Mouse (Mus musculus) left cerebral cortex, postnatal 36 days (tissue): Measurements from ENCODE around the gene Zkscan14. TPM values are rescaled to one million over a fixed set of nuclear protein-coding genes. Genes with fewer than 3 reads are reported as not detected.
"Not testable (repeated sequence)": the region's sequence is repeated elsewhere in the genome, so short reads cannot be mapped to it uniquely, and the experiment has no call there.

Experiments used
- DNase-seq, 2 experiments: peaks; one replicate each; pipeline ENCODE4 v3.0.0; 2021 to 2022; ENCODE audit warnings: low spot score in 2 of 2, mixed read lengths in 1 of 2
- intact Hi-C: fragments of 180-260 bp; cut with DNase I; formaldehyde crosslinking; loops from one replicate; pipeline ENCODE4 v1.15.1; 2025
- total RNA-seq, 2 experiments: library from RNA; stranded (reverse); gene quantifications; 2 replicates each; pipeline ENCODE4 v1.2.3; 2021

Zkscan14 gene
- total RNA-seq, result 10 to 100 TPM; 12.6 to 14.3 TPM

DNA sequence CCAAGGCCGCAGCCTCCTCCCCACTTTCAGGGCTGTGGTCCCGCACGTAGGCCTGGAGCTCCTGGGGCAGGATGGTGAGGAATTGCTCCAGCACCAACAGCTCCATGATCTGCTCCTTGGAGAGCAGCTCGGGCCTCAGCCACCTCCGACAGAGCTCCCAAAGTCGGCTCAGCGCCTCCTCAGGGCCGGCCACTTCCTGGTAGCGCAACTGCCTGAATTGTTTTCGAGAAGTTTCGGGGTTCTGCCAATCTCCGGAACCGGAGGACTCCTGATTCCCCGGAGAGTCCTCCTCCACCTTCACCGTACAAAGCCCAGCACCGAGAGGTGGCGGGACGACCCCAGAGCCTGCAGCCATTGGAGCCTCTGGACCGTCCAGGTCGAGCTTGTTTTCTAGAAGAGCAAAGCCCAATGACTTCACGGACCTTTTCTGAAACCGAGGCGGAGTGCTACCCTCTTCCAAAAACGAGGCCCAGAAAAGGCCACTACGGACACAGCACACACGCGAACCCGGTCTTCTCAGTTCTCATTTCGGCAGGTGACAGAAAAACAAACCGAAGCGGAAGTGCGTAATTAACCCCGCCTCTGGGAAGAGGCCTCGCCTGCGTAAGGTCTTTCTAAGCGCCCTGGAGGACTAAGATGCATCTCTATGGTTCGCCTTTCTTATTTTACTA, at the start of gene Zkscan14:
Gene Zkscan14 (minus strand): TSS at position 548 of the 671 bp plus-strand sequence.
- intact Hi-C loops, result no loop called here
- peak; percentile 74 for DNase-seq

DNA sequence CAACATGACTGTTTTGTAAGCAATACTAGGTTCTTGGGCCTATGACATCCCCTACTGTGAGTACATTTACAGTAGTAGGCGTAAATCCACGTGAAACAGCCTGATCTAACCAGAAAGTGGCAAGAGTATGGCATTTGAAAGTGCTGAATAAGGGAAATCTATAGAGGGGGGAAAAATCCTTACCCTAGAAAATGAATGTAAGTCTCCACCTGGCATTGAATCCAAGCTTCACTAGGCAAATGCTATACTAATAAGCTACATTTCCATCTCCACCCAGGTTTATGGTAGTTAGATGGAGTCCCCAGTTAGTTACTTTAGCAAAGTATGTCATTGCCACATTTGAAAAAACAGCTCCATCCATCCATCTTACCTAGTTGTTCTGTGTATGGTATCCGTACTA, 47.9 kb upstream of the Zkscan14 start:
- no peak for DNase-seq
- intact Hi-C loops, result no loop called here

DNA sequence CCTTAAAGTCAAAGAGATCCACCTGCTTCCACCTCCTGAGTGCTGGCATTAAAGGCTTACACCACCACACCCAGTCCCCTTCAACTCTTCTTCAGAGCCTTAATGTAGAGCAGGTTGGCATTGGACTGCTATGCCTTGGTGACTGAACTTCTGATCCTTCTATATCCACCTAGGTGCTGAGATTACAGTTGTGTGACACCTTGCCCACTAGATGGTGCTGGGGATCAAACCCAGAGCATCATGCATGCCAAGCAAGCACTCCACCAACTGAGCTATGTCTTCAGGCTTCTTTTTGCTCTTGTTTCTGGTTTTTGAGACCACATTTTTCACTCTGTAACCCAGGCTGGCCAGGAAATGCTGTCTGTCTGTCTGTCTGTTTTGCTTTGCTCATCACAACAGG, 33.0 kb upstream of the Zkscan14 start:
- DNase-seq, result no peak
- intact Hi-C loops, result loop anchor here (10.0 kb wide), 1 partner anchor 130 kb away; no protein-coding TSS in a partner anchor

DNA sequence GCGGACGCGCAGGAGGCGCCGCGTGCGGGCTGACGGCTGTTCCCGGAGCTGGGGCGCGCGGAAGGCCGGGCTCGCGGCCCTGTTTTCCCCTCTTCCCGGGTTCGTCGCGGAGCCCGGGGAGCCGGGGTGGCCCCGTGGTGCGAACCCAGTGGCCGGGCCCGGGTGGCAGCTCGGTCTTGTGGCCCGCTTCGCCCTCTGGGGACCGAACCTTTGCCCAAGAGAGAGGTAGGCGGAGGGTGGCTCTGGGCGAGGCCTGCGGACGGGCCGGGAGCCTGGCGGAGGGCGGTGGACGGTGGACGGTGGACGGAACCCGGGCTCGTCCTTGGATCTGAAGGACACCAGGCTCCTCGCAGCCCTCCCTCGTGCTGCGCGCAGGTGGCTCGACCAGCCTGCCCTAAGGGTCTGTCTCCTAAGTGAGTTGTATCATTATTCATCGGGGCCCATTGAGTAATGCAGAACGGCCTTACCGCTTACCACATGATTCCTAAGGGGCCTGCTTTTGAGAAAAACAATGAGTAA, 30.3 kb upstream of the Zkscan14 start:
- intact Hi-C loops, result loop anchor here (2.0 to 10.0 kb wide), 2 partner anchors 27 to 133 kb away; partner anchors contain the start of gene Zkscan5
- no peak for DNase-seq

DNA sequence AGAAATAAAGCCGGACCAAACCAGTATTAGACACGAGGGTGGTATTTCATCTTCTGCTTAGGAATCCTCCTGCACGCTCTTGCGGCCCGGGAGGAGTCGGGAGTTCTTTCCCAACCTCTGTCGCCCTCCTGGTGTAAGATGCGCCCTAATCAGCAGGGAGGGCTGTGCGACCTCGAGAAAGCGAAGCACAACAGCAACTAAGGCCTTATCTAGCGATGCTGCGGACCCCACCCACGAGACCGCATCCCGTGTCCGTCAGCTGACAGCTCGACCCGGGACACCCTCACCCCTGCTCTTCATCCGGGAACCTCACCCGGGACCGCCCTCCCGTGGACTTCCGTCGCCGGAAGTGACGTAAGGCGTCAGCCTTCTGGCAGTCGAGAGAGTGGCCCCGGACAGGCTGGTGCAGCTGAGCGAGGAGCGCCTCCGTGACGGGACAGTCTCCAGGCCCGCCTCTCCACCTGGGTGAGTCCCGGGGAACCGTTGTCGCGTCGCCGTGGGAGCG, 29.8 kb upstream of the Zkscan14 start, which contains the start of gene Zfp655:
Gene Zfp655 (plus strand): TSS at position 349 of the 505 bp plus-strand sequence.
- DNase-seq, result peak; percentile 98 to 99
- intact Hi-C loops, result loop anchor here (2.0 to 10.0 kb wide), 2 partner anchors 27 to 133 kb away; partner anchors contain the start of gene Zkscan5

DNA sequence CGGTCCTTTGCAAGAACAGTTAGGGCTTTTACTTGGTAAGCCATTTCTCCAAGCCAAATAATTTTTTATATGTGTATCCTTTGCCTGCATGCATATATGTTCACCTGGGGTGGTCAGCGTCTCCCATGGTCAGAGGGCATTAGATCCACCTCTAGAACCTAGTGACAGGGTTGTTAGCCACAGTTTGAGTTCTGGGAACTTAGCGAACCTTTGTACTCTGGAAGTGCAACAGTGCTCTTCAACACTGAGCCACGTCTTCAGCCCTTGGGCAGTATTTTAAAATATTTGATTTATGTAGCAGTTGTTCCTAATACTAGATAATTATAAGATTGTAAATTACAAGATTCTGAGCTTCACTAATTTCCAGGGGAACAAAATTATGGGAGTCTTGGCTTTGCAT, 29.0 kb upstream of the Zkscan14 start:
- no peak for DNase-seq
- intact Hi-C loops, result loop anchor here (2.0 to 10.0 kb wide), 2 partner anchors 26 to 134 kb away; partner anchors contain the start of gene Zkscan5

DNA sequence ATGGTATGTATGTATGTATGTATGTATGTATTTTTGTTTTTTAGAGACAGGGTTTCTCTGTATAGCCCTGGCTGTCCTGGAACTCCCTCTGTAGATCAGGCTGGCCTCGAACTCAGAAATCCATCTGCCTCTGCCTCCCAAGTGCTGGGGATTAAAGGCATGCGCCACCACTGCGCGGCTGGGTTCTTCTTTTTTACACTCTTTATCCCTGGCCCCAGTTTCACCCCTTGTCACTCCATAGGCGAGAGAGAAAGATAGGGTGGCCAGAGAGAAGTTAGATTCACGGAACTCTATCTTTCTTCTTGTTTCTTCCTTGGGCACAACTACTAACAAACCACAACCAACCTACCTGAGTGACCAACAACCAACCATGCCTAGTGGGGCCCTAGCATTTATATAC, 27.6 kb upstream of the Zkscan14 start:
- DNase-seq, intact Hi-C loops: not testable (repeated sequence)

DNA sequence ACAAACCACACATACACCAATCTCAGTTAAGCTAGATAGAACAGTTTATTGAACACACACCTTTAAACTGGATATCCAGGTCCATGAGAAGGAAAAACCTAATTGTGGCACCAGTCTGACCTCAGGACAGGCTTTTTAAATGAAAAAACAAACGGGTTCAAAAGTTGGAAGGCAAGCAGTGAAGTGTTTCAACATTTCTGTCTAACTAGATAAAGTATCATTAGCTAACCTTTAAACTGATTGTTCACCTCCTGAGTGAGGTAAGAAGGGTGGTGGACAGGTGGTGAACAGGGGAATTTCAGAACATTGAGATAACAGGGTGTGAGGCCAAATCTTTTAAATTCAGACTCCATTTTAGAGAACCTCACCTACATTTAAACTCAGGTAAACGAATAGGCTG, 24.8 kb upstream of the Zkscan14 start:
- DNase-seq, result no peak
- intact Hi-C loops, result no loop called here

DNA sequence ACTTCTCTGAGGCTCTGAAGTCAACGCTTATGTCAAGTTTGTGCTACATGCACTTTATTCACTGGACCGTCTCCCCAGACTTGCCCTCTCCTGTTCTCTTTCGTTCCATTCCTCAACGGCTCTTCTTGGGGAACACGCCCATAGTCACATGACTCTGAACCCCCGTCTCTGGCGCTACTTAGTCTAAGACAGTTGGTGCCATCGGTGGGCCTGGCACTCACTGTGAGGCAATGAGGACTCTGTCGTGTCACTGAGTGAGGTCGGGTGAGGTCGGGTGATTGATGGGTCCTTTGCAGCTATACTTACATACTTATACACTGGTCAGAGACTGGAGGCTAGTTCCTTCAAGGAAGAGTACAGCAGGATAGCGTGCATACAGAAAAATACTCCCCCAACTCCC, 21.7 kb upstream of the Zkscan14 start:
- intact Hi-C loops, result no loop called here

DNA sequence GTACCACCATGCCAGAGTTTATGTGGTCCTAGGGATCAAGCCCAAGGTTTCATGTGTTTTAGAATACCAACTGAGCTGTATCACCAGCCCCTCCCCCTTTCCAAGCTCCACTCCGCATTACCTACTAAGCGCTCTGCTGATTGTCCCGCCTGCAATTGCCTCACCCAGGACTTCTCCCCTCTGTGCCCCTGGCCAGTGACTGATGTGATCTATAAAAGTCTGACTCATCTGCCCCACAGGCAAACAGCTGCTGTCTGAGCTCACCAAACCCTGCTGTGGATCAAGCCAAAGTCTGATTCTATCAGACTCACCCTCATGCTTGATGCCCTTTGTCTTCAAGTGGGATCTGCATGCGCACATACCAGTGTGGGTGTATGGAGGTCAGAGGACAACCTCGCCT, 21.2 kb upstream of the Zkscan14 start:
- DNase-seq, result no peak
- intact Hi-C loops, result no loop called here

More for the DNA sequence above, 21.7 kb upstream of the Zkscan14 start:
- no peak for DNase-seq

DNA sequence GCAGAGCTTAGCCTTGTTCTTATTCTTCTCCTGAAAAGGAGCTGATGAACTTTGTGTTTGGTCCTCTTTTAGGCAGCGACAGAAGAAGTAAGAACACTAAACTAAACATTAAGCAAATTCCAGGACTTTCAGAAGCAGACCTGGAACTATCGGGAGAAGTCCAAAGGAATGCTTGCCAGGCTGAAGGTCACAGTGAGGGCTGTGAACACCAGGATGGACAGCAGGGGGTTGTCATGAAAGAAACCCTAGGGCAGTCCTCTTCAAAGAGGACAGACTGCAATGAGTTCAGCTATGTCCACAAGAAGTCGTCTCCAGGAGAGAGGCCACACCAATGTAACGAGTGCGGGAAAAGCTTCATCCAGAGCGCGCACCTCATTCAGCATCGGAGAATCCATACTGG, 18.3 kb upstream of the Zkscan14 start:
- intact Hi-C loops, result no loop called here
- DNase-seq, result no peak

DNA sequence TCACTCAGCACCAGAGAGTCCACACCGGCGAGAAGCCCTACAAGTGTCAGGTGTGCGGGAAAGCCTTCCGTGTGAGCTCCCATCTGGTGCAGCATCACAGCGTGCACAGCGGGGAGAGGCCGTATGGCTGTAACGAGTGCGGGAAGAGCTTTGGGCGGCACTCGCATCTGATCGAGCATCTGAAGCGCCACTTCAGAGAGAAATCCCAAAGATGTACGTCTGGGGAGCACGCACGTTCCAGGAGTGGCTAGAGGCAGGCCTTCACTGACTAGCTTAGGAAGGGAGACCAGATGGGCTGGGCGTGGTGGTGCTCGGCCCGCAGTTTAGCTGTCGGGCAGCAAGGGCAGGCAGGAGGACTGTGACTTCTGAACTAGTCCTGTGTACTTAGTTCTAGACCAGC, 17.0 kb upstream of the Zkscan14 start:
- intact Hi-C loops, result no loop called here
- no peak for DNase-seq

DNA sequence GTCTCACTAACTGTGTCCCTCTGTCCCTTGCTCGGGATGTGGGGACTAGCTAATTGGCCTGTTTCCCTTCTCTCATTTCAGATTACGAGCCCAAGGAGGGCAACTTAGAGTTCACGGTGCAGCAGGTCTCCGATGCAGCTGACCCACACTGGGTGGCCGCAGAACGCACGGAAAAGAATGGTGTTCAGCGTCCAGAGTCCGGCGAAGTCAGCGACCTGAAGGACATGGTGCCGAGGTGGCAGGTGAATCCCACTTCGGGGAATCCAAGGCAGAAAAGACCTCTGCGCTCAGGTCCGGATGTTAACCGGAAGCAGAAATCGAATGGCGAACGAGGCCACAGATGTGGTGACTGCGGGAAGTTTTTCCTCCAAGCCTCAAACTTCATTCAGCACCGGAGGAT, 16.5 kb upstream of the Zkscan14 start:
- DNase-seq, result no peak
- intact Hi-C loops, result no loop called here

DNA sequence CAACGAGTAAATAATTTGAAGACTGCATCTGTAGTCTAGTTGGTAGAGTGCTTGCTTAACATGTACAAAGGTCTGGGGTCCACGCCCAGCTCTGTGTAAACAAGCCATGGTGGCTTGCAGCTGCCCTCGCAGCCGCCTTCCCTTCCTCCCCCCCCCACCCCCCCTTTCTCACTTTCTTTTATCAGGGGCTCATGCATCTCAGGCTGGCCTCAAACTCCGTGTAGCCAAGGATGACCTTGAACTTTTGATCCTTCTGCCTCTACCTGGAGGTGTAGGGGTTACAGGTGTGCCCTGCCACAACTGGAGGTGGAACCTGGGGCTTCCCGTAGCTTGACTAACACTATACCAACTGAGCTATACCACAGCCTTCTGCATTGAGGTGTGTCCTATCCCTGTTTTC, 16.1 kb upstream of the Zkscan14 start:
- intact Hi-C loops, result no loop called here

DNA sequence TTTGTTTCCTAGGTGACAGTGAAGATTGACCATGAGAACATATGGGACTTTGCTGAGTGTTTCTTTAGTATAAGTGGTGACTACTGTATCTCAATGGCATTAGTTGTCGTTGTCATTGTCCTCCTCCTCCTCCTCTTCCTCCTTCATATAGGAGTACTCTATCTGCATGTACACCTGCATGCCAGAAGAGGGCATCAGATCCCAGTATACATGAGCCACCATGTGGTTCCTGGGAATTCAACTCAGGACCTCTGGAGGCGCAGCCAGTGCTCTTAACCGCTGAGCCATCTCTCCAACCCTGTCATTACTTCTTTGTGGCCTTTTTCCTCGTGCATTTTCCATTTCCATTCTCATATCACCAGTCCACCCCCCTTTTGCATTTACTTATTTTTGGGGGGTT, 13.0 kb upstream of the Zkscan14 start:
- DNase-seq, result no peak
- intact Hi-C loops, result no loop called here

More for the DNA sequence above, 16.1 kb upstream of the Zkscan14 start:
- DNase-seq, result no peak

DNA sequence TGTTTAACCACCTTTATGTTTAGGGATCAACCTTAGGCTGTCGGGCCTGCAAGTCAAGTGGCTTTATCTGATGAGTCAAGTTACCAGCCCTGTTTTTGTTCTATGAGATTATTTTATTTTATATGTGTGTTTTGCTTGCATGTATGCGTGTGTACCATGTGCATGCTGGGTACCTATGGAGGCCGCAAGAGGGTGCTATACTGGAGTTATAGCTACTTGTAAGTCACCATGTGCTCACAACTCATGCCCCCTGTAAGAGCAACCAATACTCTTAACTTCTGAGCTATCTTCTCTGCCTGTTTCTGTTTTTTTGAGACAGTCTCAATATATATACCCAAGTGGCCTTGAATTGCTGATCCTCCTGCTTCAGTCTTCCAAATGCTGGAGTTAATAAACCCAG, 11.8 kb upstream of the Zkscan14 start:
- intact Hi-C loops, result no loop called here

DNA sequence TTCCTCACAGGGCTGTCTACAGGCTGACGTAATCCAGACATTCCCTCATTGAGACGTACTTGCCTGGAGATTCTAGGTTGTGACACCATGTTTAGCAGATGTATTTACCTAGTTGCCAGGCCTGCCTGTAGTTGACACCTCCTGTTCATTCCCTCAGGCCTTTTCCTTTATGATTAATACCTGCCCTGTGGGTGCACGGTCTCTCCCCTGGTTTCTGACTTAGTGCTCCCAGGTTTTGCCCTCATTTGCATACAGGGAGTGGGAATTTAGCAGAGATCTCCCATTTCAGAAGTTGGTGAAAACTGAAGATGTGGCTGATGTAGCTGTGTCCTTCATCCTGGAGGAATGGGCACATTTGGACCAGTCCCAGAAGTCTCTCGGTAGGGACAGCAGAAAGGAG, 10.5 kb upstream of the Zkscan14 start:
- DNase-seq, result no peak
- intact Hi-C loops, result no loop called here

More for the DNA sequence above, 11.8 kb upstream of the Zkscan14 start:
- no peak for DNase-seq

DNA sequence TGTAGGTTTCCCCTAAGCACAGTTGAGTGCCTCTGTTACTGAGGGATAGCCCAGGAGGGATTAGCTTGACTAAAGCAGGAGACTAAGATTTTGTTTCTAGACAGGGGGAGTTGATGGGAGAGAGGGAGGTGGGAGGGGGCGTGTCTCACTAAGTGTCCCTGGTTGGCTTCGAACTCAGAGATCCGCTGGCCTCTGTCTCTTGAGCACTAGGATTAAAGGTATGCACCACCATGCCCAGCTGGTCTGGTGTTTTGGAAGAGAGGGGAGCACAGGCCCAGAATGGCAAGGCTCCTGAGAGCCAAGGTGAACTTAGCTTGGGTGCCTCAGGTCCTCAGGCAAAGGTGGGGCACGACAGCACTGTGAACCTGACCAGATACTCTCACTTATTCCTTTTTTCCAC, 9.7 kb upstream of the Zkscan14 start:
- intact Hi-C loops, result no loop called here
- DNase-seq, result no peak

DNA sequence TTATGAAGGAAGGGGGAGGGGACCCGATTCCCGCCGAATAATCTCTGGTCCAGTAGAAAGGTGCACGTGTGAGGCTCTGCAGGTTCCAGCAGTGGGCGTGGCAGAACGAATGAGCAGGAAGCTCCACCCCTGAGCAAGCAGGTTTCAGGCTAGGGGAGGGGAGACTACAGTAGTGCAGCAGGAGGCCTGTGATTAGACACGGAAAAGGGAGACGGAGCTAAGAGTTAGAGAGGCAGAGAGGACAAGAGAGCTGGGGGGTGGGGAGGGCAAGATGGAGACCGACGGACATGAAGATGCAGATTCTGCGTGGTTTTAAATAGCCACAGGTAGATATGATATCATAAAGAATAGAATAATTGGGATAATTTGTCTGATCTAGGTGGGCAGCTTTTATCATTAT, 6.7 kb upstream of the Zkscan14 start:
- DNase-seq, intact Hi-C loops: not testable (repeated sequence)

DNA sequence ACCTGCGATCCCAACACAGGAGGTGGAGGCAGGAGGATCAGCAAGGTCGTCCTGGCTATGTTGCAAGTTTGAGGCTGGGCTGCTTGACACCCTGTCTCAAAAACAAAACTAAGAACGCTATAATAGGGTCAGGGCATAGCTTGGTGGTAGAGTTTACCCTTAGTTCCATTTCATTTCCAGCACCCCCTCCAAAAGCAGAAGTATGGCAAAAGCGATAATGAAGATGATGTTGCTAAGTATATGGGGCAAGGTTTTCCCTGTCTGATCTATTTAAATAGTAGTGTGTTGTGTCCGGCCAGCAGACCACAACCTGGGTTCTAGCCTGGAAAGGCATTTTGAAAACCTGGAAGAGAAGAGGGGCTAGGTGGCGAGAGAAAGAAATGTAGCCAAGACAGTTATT, 6.3 kb upstream of the Zkscan14 start:
- intact Hi-C loops, result no loop called here
- DNase-seq, result no peak

DNA sequence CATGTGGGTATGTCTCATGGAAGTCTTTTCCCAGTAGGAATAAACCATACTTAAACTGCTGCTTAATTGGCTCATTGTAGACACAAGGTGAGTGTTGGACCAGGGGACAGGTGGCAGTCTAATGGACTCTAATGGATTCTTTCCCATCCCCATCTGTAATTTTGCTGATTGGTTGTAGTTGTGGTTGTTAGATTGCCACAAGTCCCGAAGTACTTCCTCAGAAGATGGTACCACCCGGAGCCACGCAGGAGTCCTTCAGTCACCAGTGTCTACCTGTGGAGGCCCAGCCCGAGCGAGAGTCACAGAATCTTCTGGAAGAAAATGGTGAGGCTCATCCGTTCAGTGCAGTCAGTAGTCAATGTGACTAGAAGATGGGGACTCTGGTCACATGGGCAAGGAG, 5.7 kb upstream of the Zkscan14 start:
- intact Hi-C loops, result no loop called here
- no peak for DNase-seq
